Mouse (Mus musculus): ENCODE measurements around the gene Ypel2.
A peak's percentile ranks its signal among the peaks of the same experiment; 100 is the strongest.

The Ypel2 gene

DNA sequence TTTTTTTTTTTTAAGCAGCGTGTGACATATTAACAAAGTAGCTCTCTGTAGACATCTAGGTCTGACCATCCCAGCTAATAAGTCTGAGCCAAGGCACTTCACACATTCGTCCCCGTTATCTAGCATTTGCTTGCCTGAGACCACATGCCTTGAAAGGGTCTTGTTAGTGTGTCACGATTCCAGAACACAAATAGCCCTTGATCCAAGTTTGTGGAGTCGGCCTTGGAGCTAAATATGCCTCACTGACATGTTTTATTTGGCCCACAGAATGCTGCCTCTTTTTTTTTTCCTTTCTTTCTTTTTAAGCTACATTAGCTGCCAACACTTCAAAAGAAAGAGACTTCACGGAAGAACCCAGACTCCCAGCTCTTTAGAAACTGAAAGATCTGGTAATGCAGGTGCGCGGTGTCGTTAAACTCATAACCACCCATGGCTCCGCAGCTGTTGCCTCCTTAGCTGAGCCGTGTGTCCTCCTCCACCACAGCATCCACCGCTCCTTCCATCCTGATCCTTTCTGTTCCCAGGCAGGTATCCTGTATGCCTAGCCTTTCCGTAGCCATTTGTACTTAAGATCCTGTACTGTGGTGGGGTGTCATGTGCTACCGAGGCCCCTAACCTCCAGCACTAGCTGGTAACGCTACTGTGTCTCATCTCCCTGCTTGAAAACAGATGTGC is 100.4 kb downstream of the Ypel2 start:
- peak; percentile 73 for DNase-seq

Data from thymus, postnatal 4 days (tissue).